Mouse (Mus musculus): ENCODE data around the gene Trabd2b.

GRCm38 (mm10) chr4:114357420-114357819 lies 49.1 kb upstream of the Trabd2b start:
- TF ChIP-seq POLR2A (IDR thresholded peaks at IDR 0.05; ENCODE audit: borderline replicate concordance, extremely low read depth, low read depth, low read length) = no peak
- no peak for TF ChIP-seq CTCF (IDR thresholded peaks at IDR 0.05; ENCODE audit: insufficient read depth, low read length)
